Mouse (Mus musculus) heart, adult 2 months (tissue): Measurements from ENCODE around the gene Erg28. TPM values are rescaled to one million over a fixed set of nuclear protein-coding genes. Genes with fewer than 3 reads are reported as not detected.

ENCODE experiments used
- DNase-seq, 2 experiments: peaks; one replicate each; pipeline ENCODE4 v3.0.0; 2021
- H3K27ac ChIP-seq: fragments of 200-600 bp; 2 replicates; pipeline ENCODE4 v1.8.1; 2022
- H3K27me3 ChIP-seq: fragments of 200-500 bp; 2 replicates; pipeline ENCODE4 v1.6.1; 2012; ENCODE audit warnings: mild to moderate bottlenecking, low read length, inconsistent platforms, mixed read lengths; ENCODE audit not compliant: control insufficient read depth, insufficient read depth
- H3K36me3 ChIP-seq: fragments of 200-500 bp; 2 replicates; pipeline ENCODE4 v1.6.1; 2012; ENCODE audit warnings: low read length, inconsistent platforms; ENCODE audit not compliant: control insufficient read depth, insufficient read depth
- H3K4me1 ChIP-seq: fragments of 200-500 bp; 2 replicates; pipeline ENCODE4 v1.6.1; 2011; ENCODE audit warnings: low read length; ENCODE audit not compliant: control insufficient read depth, insufficient read depth
- H3K4me3 ChIP-seq: fragments of 200-600 bp; 2 replicates; pipeline ENCODE4 v1.8.1; 2022
- H3K79me2 ChIP-seq: fragments of 200-500 bp; replicated peaks from 2 replicates; pipeline ENCODE4 v1.6.1; 2012; ENCODE audit warnings: mild to moderate bottlenecking, inconsistent platforms, low read length, moderate library complexity, mixed read lengths; ENCODE audit not compliant: control insufficient read depth, insufficient read depth
- H3K9ac ChIP-seq: fragments of 200-500 bp; 2 replicates; pipeline ENCODE4 v1.6.1; 2012; ENCODE audit warnings: low read depth, mild to moderate bottlenecking, control low read depth, inconsistent platforms, low read length, mixed read lengths
- CTCF ChIP-seq: fragments of 200-600 bp; IDR thresholded peaks from 2 replicates; pipeline ENCODE4 v1.8.1; 2022; ENCODE audit warnings: antibody characterized with exemption, mild to moderate bottlenecking, moderate library complexity
- EP300 ChIP-seq: fragments of 200-500 bp; IDR thresholded peaks from 2 replicates; pipeline ENCODE4 v1.6.1; 2011; ENCODE audit warnings: low read depth, low read length, control low read depth; ENCODE audit not compliant: insufficient read depth
- POLR2A ChIP-seq: fragments of 200-500 bp; IDR thresholded peaks from 2 replicates; pipeline ENCODE4 v1.6.1; 2011; ENCODE audit warnings: mild to moderate bottlenecking, low read depth, low read length, control low read depth; ENCODE audit not compliant: insufficient read depth
- WGBS: fragments of 180-500 bp; shearing (Covaris S2); methylation state at CpG from one replicate; pipeline ENCODE4 v1.1.7; 2018; 5-methylcytosine and 5-hydroxymethylcytosine counted together
- intact Hi-C: fragments of 180-260 bp; cut with DNase I; formaldehyde crosslinking; loops from one replicate; pipeline ENCODE4 v1.15.1; 2025
- polyA plus RNA-seq: library from polyadenylated mRNA; depleted of rRNA; stranded (reverse); fragments of >200 nt; gene quantifications from 2 replicates; pipeline ENCODE4 v1.2.3, GENCODE M21; 2012; rRNA removed
- total RNA-seq, 2 experiments: library from RNA; stranded (reverse); gene quantifications; 2 replicates each; pipeline ENCODE4 v1.2.3; 2021

Gene Erg28
- total and polyA plus RNA-seq, 3 experiments, result 6.2 to 9.3 (median 6.8) TPM

GRCm38 (mm10) chr12:85771356-85771755, 53.0 kb downstream of the Erg28 start:
- no peak for TF ChIP-seq CTCF
- Histone ChIP-seq H3K27ac (no peak overlapping the region), H3K4me1 (peaks cover 7% of the 10 kb centered on the region), H3K4me3 (no peak overlapping the region), H3K79me2 (no peaks in the 10 kb centered on the region), H3K9ac (no peak overlapping the region), H3K36me3 (no peaks in the 10 kb centered on the region), H3K27me3 (no peaks in the 10 kb centered on the region)
- WGBS, result 15% methylated on average over 3 of the region's 3 CpGs
- intact Hi-C loops, result no loop called here
- DNase-seq, result peak; percentile 28 to 34

GRCm38 (mm10) chr12:85767750-85768149, 56.6 kb downstream of the Erg28 start:
- no peak overlapping the region for H3K9ac ChIP-seq
- H3K36me3 ChIP-seq, result no peaks in the 10 kb centered on the region
- peaks cover 7% of the 10 kb centered on the region for H3K4me1 ChIP-seq
- H3K27ac ChIP-seq, result no peak overlapping the region
- no peaks in the 10 kb centered on the region for H3K79me2 ChIP-seq
- H3K27me3 ChIP-seq, result no peaks in the 10 kb centered on the region
- DNase-seq, result peak; percentile 17 to 28
- 64% methylated on average over 4 of the region's 4 CpGs for WGBS
- no peak overlapping the region for H3K4me3 ChIP-seq
- TF ChIP-seq CTCF, result no peak
- TF ChIP-seq POLR2A, result no peak
- TF ChIP-seq EP300, result no peak
- intact Hi-C loops, result loop anchor here (5.0 kb wide), 1 partner anchor 50 kb away; no protein-coding TSS in a partner anchor

- Histone ChIP-seq H3K4me1 (peaks cover 2% of the 10 kb centered on the region), H3K4me3 (no peak overlapping the region), H3K9ac (no peak overlapping the region), H3K27me3 (no peaks in the 10 kb centered on the region), H3K79me2 (no peaks in the 10 kb centered on the region), H3K36me3 (no peaks in the 10 kb centered on the region), H3K27ac (no peak overlapping the region)
- TF ChIP-seq CTCF, result no peak
- no peak for TF ChIP-seq POLR2A
- no peak for TF ChIP-seq EP300
- DNase-seq, result no peak
- 72% methylated on average over 3 of the region's 3 CpGs for WGBS
- intact Hi-C loops, result loop anchor here (5.0 kb wide), 1 partner anchor 51 kb away; no protein-coding TSS in a partner anchor
These were observed 58.1 kb downstream of the Erg28 start for GRCm38 (mm10) chr12:85766287-85766686.

Other genes starting within 250 kb of the Erg28 start
- gene Jdp2, start 225.5 kb downstream of the Erg28 start, total RNA-seq, result 10 to 100 TPM in 1 of 2 experiments, 1 to 10 TPM in 1; 7.5 to 15.9 TPM
- 4.3 and 4.6 TPM in 2 replicates for gene Jdp2, start 225.5 kb downstream of the Erg28 start, polyA plus RNA-seq
- 1 to 10 TPM; 1.0 to 1.6 TPM for gene Batf, start 137.9 kb downstream of the Erg28 start, total RNA-seq
- 1.0 and 1.8 TPM in 2 replicates for gene Batf, start 137.9 kb downstream of the Erg28 start, polyA plus RNA-seq
- gene Flvcr2, start 78.0 kb downstream of the Erg28 start, total RNA-seq, result 1 to 10 TPM; 2.0 to 2.1 TPM
- gene Flvcr2, start 78.0 kb downstream of the Erg28 start, polyA plus RNA-seq, result 3.4 and 6.5 TPM in 2 replicates
- gene Ttll5, start 109 bp upstream of the Erg28 start, total RNA-seq, result 10 to 100 TPM; 11.4 to 14.2 TPM
- 10.1 and 10.5 TPM in 2 replicates for gene Ttll5, start 109 bp upstream of the Erg28 start, polyA plus RNA-seq